In genomic region chr1:137262806-137263370, GRCm38 (mm10) we compare ENCODE assay signal across 22 mouse cellular contexts.
DNase-seq lines count a peak whose midpoint lies in the region; ATAC-seq and TF ChIP-seq lines count a peak whose summit lies in the region.
"Had no signal": no experiment of that assay in that cellular context is flagged by ENCODE, and none has a peak within 500 bp of the region (broad histone marks: within the 10 kb centered on the region; RNA-seq: fewer than 3 reads in every experiment).

No protein-coding gene starts in this region.

- no peak overlapping the region for H3K9ac ChIP-seq in forebrain, embryonic 11.5 days (ENCODE audit: low read length)
- H3K9ac ChIP-seq in midbrain, embryonic 12.5 days (replicated peaks), result no peak overlapping the region
- no peak overlapping the region for H3K9ac ChIP-seq in midbrain, postnatal 0 days (replicated peaks; ENCODE audit: low read length, poor library complexity, severe bottlenecking)
- H3K9ac ChIP-seq in forebrain, embryonic 15.5 days (replicated peaks), result no peak overlapping the region
- H3K9ac ChIP-seq: embryonic facial prominence, embryonic 12.5 days; hindbrain, embryonic 15.5 days had no signal

- 38% methylated on average over 1 of the region's 1 CpGs for WGBS in forebrain, embryonic 11.5 days
- WGBS in forebrain, embryonic 10.5 days, result 78% methylated on average over 1 of the region's 1 CpGs
- WGBS in midbrain, embryonic 12.5 days, result 36% methylated on average over 1 of the region's 1 CpGs
- 19% methylated on average over 1 of the region's 1 CpGs for WGBS in midbrain, postnatal 0 days
- 18% methylated on average over 1 of the region's 1 CpGs for WGBS in forebrain, embryonic 15.5 days

- no peaks in the 10 kb centered on the region for H3K9me3 ChIP-seq in forebrain, embryonic 11.5 days (ENCODE audit: control insufficient read depth, low read length)
- H3K9me3 ChIP-seq in forebrain, embryonic 10.5 days, result no peaks in the 10 kb centered on the region
- H3K9me3 ChIP-seq in midbrain, embryonic 12.5 days, result no peaks in the 10 kb centered on the region
- H3K9me3 ChIP-seq in midbrain, postnatal 0 days (ENCODE audit: low read length), result no peaks in the 10 kb centered on the region
- no peaks in the 10 kb centered on the region for H3K9me3 ChIP-seq in forebrain, embryonic 15.5 days
- H3K9me3 ChIP-seq: embryonic facial prominence, embryonic 12.5 days; heart, embryonic 10.5 days; hindbrain, embryonic 15.5 days had no signal

- H3K4me2 ChIP-seq in forebrain, embryonic 11.5 days (ENCODE audit: low read depth, low read length, severe bottlenecking), result no peak overlapping the region
- H3K4me2 ChIP-seq in midbrain, embryonic 12.5 days (replicated peaks), result no peak overlapping the region; the same call in 1 of the 2 replicates
- H3K4me2 ChIP-seq in midbrain, postnatal 0 days (ENCODE audit: low read depth, low read length, poor library complexity, severe bottlenecking), result no peak overlapping the region
- peak overlapping the region; percentile 34 for H3K4me2 ChIP-seq in forebrain, embryonic 15.5 days (replicated peaks)
- H3K4me2 ChIP-seq: embryonic facial prominence, embryonic 12.5 days had no signal

- no peak overlapping the region for H3K4me3 ChIP-seq in forebrain, embryonic 11.5 days (ENCODE audit: low read depth, low read length)
- H3K4me3 ChIP-seq in forebrain, embryonic 10.5 days, result no peak overlapping the region
- H3K4me3 ChIP-seq in midbrain, embryonic 12.5 days, result no peak overlapping the region
- no peak overlapping the region for H3K4me3 ChIP-seq in midbrain, postnatal 0 days (ENCODE audit: low read depth, low read length)
- no peak overlapping the region for H3K4me3 ChIP-seq in forebrain, embryonic 15.5 days
- H3K4me3 ChIP-seq: embryonic facial prominence, embryonic 12.5 days; heart, embryonic 10.5 days; hindbrain, embryonic 15.5 days had no signal

- ATAC-seq in forebrain, embryonic 11.5 days (replicated peaks; ENCODE audit: low FRiP score), result no peak
- no peak for ATAC-seq in midbrain, embryonic 12.5 days (ENCODE audit: low FRiP score, low read depth)
- no peak for ATAC-seq in midbrain, postnatal 0 days (ENCODE audit: low FRiP score)
- ATAC-seq in forebrain, embryonic 15.5 days (replicated peaks), result peak; percentile 54; the same call in 1 of the 2 replicates
- no peak for ATAC-seq in megakaryocyte, adult 5-6 weeks (ENCODE audit: poor library complexity, severe bottlenecking)
- ATAC-seq: CD4-positive, CD25-positive, alpha-beta regulatory T cell, adult 4 months had no signal

- peak overlapping the region; percentile 2; the same call in 1 of the 2 replicates for H3K27ac ChIP-seq in forebrain, embryonic 11.5 days (ENCODE audit: low read depth, low read length)
- no peak overlapping the region for H3K27ac ChIP-seq in forebrain, embryonic 10.5 days
- peak overlapping the region; percentile 39; the same call in 1 of the 2 replicates for H3K27ac ChIP-seq in midbrain, embryonic 12.5 days (replicated peaks)
- no peak overlapping the region for H3K27ac ChIP-seq in midbrain, postnatal 0 days (ENCODE audit: low read depth, low read length)
- H3K27ac ChIP-seq in forebrain, embryonic 15.5 days (replicated peaks), result peak overlapping the region; percentile 82
- H3K27ac ChIP-seq: embryonic facial prominence, embryonic 12.5 days; heart, embryonic 10.5 days; hindbrain, embryonic 15.5 days had no signal

- DNase-seq in forebrain, embryonic 11.5 days (ENCODE audit: low spot score), result no peak
- no peak for DNase-seq in forebrain, embryonic 10.5 days (ENCODE audit: extremely low spot score, low spot score)
- DNase-seq in midbrain, postnatal 0 days (ENCODE audit: low spot score), result no peak
- peak; percentile 73 for DNase-seq in brain, embryonic 14.5 days (ENCODE audit: low read depth)
- DNase-seq in gastrocnemius, postnatal 25 days, result no peak
- DNase-seq: adrenal gland, adult 8-10 months; adrenal gland, postnatal 36 days; B cell, adult 2 months; cerebellum, adult 11 months; cerebellum, adult 9-10 months; cerebellum, postnatal 25 days; heart, adult 18-20 months; heart, postnatal 14 days; kidney, adult 11 months had no signal

- no peaks in the 10 kb centered on the region for H3K36me3 ChIP-seq in forebrain, embryonic 11.5 days (ENCODE audit: control insufficient read depth, insufficient read depth, low read length)
- H3K36me3 ChIP-seq in forebrain, embryonic 10.5 days (replicated peaks), result no peaks in the 10 kb centered on the region
- no peaks in the 10 kb centered on the region for H3K36me3 ChIP-seq in midbrain, embryonic 12.5 days
- no peaks in the 10 kb centered on the region for H3K36me3 ChIP-seq in midbrain, postnatal 0 days (ENCODE audit: insufficient read depth, low read length)
- no peaks in the 10 kb centered on the region for H3K36me3 ChIP-seq in forebrain, embryonic 15.5 days
- H3K36me3 ChIP-seq: embryonic facial prominence, embryonic 12.5 days; G1E; heart, embryonic 10.5 days; hindbrain, embryonic 15.5 days had no signal

- TF ChIP-seq POLR2A in brain, embryonic 14.5 days (IDR thresholded peaks at IDR 0.05; ENCODE audit: borderline replicate concordance, extremely low read depth, insufficient read depth, insufficient read length, poor library complexity, severe bottlenecking), result no peak

- no peaks in the 10 kb centered on the region for H3K4me1 ChIP-seq in forebrain, embryonic 11.5 days (replicated peaks; ENCODE audit: control insufficient read depth, insufficient read depth, low read length)
- H3K4me1 ChIP-seq in forebrain, embryonic 10.5 days, result peaks cover 30% of the 10 kb centered on the region
- H3K4me1 ChIP-seq in midbrain, embryonic 12.5 days, result peaks cover 36% of the 10 kb centered on the region
- 0 out of 2 replicates have a peak, but pooled peaks cover 2% of the 10 kb centered on the region for H3K4me1 ChIP-seq in midbrain, postnatal 0 days (ENCODE audit: insufficient read depth, low read length)
- peaks cover 25% of the 10 kb centered on the region for H3K4me1 ChIP-seq in forebrain, embryonic 15.5 days
- H3K4me1 ChIP-seq: heart, embryonic 10.5 days had no signal

- no peak for TF ChIP-seq CTCF in midbrain, postnatal 0 days (IDR thresholded peaks at IDR 0.05)
- no peak for TF ChIP-seq CTCF in brain, embryonic 14.5 days (IDR thresholded peaks at IDR 0.05; ENCODE audit: borderline replicate concordance, extremely low read depth, insufficient read depth, insufficient read length)

- H3K27me3 ChIP-seq in forebrain, embryonic 11.5 days (ENCODE audit: control insufficient read depth, insufficient read depth, low read length), result no peaks in the 10 kb centered on the region
- H3K27me3 ChIP-seq in forebrain, embryonic 10.5 days (ENCODE audit: poor library complexity, severe bottlenecking), result no peaks in the 10 kb centered on the region
- no peaks in the 10 kb centered on the region for H3K27me3 ChIP-seq in midbrain, embryonic 12.5 days
- no peaks in the 10 kb centered on the region for H3K27me3 ChIP-seq in midbrain, postnatal 0 days (ENCODE audit: insufficient read depth, low read length)
- no peaks in the 10 kb centered on the region for H3K27me3 ChIP-seq in forebrain, embryonic 15.5 days
- H3K27me3 ChIP-seq: embryonic facial prominence, embryonic 12.5 days; hindbrain, embryonic 15.5 days had no signal

Comparison
In these comparisons a context has a peak if more than half of its experiments do, and no peak if none do; other contexts are left out.
1. H3K27ac ChIP-seq: peak in forebrain, embryonic 11.5 days (single experiment), midbrain, embryonic 12.5 days (single experiment) and forebrain, embryonic 15.5 days (single experiment); none in forebrain, embryonic 10.5 days (single experiment) and midbrain, postnatal 0 days (single experiment).